Mouse (Mus musculus) E14TG2a.4 (cell line): ENCODE results near the gene Prkce.

Experiments used
- H3K27me3 ChIP-seq: 2 replicates; pipeline ENCODE4 v1.6.1; 2014; ENCODE audit warnings: low read length, control low read depth; ENCODE audit not compliant: insufficient read depth
- H3K36me3 ChIP-seq: 2 replicates; pipeline ENCODE4 v1.6.1; 2014; ENCODE audit warnings: low read length, control low read depth; ENCODE audit not compliant: insufficient read depth
- H3K4me1 ChIP-seq: replicated peaks from 2 replicates; pipeline ENCODE4 v1.6.1; 2014; ENCODE audit warnings: low read depth, low read length, control low read depth
- H3K4me3 ChIP-seq: replicated peaks from 2 replicates; pipeline ENCODE4 v1.5.1; 2014; ENCODE audit warnings: mild to moderate bottlenecking, low read length
- H3K9me3 ChIP-seq: 2 replicates; pipeline ENCODE4 v1.6.1; 2014; ENCODE audit warnings: low read length, control low read depth
- CTCF ChIP-seq: conservative IDR thresholded peaks from 2 replicates; pipeline ENCODE4 v1.5.1; 2014; ENCODE audit warnings: low read length
- NANOG ChIP-seq: IDR thresholded peaks from 2 replicates; pipeline ENCODE4 v1.6.1; 2014; ENCODE audit warnings: borderline replicate concordance, low read length, mixed read lengths
- POU5F1 ChIP-seq: IDR thresholded peaks from 2 replicates; pipeline ENCODE4 v1.6.1; 2014; ENCODE audit warnings: low read length, borderline replicate concordance

The Prkce gene

GRCm38 (mm10) chr17:86499359-86500045 is 331.9 kb downstream of the Prkce start:
- Histone ChIP-seq H3K4me3 (no peak overlapping the region), H3K27me3 (no peaks in the 10 kb centered on the region), H3K36me3 (no peaks in the 10 kb centered on the region), H3K4me1 (no peaks in the 10 kb centered on the region), H3K9me3 (no peaks in the 10 kb centered on the region; the same call in 1 of the 2 replicates)
- TF ChIP-seq CTCF (no peak), NANOG (no peak), POU5F1 (no peak)

GRCm38 (mm10) chr17:86501393-86501792 is 333.8 kb downstream of the Prkce start:
- no peaks in the 10 kb centered on the region for H3K36me3 ChIP-seq
- H3K9me3 ChIP-seq: peaks cover 5% of the 10 kb centered on the region; the same call in 1 of the 2 replicates
- no peak for TF ChIP-seq NANOG
- no peak overlapping the region for H3K4me3 ChIP-seq
- no peaks in the 10 kb centered on the region for H3K27me3 ChIP-seq
- no peaks in the 10 kb centered on the region for H3K4me1 ChIP-seq

- Histone ChIP-seq H3K36me3 (no peaks in the 10 kb centered on the region), H3K27me3 (no peaks in the 10 kb centered on the region), H3K4me3 (no peak overlapping the region), H3K4me1 (no peaks in the 10 kb centered on the region), H3K9me3 (peaks cover 5% of the 10 kb centered on the region; the same call in 1 of the 2 replicates)
- TF ChIP-seq NANOG: no peak
- no peak for TF ChIP-seq CTCF
- no peak for TF ChIP-seq POU5F1
Measured at GRCm38 (mm10) chr17:86503208-86503897, 335.8 kb downstream of the Prkce start.

- no peaks in the 10 kb centered on the region for H3K27me3 ChIP-seq
- H3K4me3 ChIP-seq: no peak within 1 kb of the TSS
- no peaks in the 10 kb centered on the region for H3K4me1 ChIP-seq
- peaks cover 5% of the 10 kb centered on the region; the same call in 1 of the 2 replicates for H3K9me3 ChIP-seq
- H3K36me3 ChIP-seq: no peaks in the 10 kb centered on the region
- TF ChIP-seq NANOG: no peak
- TF ChIP-seq CTCF: no peak
- TF ChIP-seq POU5F1: no peak
Measured at GRCm38 (mm10) chr17:86505183-86505631, 337.6 kb downstream of the Prkce start, which contains the start of gene Gm10309. TSS of gene Gm10309 (minus strand) at chr17:86505232.

GRCm38 (mm10) chr17:86506881-86507280 is 339.3 kb downstream of the Prkce start:
- TF ChIP-seq NANOG (no peak), CTCF (no peak), POU5F1 (no peak)
- H3K4me3 ChIP-seq: no peak overlapping the region
- H3K4me1 ChIP-seq: no peaks in the 10 kb centered on the region
- H3K9me3 ChIP-seq: peaks cover 5% of the 10 kb centered on the region; the same call in 1 of the 2 replicates
- H3K36me3 ChIP-seq: no peaks in the 10 kb centered on the region
- H3K27me3 ChIP-seq: no peaks in the 10 kb centered on the region

- TF ChIP-seq CTCF (no peak), POU5F1 (no peak), NANOG (no peak)
- no peaks in the 10 kb centered on the region for H3K36me3 ChIP-seq
- H3K4me1 ChIP-seq: no peaks in the 10 kb centered on the region
- peaks cover 5% of the 10 kb centered on the region; the same call in 1 of the 2 replicates for H3K9me3 ChIP-seq
- H3K4me3 ChIP-seq: no peak overlapping the region
- H3K27me3 ChIP-seq: no peaks in the 10 kb centered on the region
Measured at GRCm38 (mm10) chr17:86507342-86508211, 340.0 kb downstream of the Prkce start.

GRCm38 (mm10) chr17:86508212-86508490 is 340.6 kb downstream of the Prkce start:
- no peak for TF ChIP-seq NANOG
- TF ChIP-seq POU5F1: no peak
- no peak for TF ChIP-seq CTCF
- no peaks in the 10 kb centered on the region for H3K36me3 ChIP-seq
- no peak overlapping the region for H3K4me3 ChIP-seq
- no peaks in the 10 kb centered on the region for H3K27me3 ChIP-seq
- H3K4me1 ChIP-seq: no peaks in the 10 kb centered on the region
- peaks cover 5% of the 10 kb centered on the region; the same call in 1 of the 2 replicates for H3K9me3 ChIP-seq

GRCm38 (mm10) chr17:86509871-86510270 is 342.3 kb downstream of the Prkce start:
- no peaks in the 10 kb centered on the region for H3K27me3 ChIP-seq
- no peaks in the 10 kb centered on the region for H3K4me1 ChIP-seq

More at GRCm38 (mm10) chr17:86509871-86510270, 342.3 kb downstream of the Prkce start:
- TF ChIP-seq CTCF (no peak), POU5F1 (no peak), NANOG (no peak)
- Histone ChIP-seq H3K36me3 (no peaks in the 10 kb centered on the region), H3K9me3 (0 out of 2 replicates have a peak, but pooled peaks cover 5% of the 10 kb centered on the region), H3K4me3 (no peak overlapping the region)
